Mouse (Mus musculus) limb, embryonic 15.5 days (tissue): ENCODE data around the gene Chmp2b. TPM values are rescaled to one million over a fixed set of nuclear protein-coding genes. Genes with fewer than 3 reads are reported as not detected.

Experiments used
- ATAC-seq: fragments of 200-750 bp; cut with Nextera tagmentation; 2 replicates; pipeline ENCODE4 v1.8.0; 2017; ENCODE audit warnings: low read depth, moderate TSS enrichment; ENCODE audit not compliant: insufficient number of reproducible peaks, low FRiP score, low TSS enrichment
- H3K27ac ChIP-seq: fragments of 300-500 bp; sonication (generic); 2 replicates; pipeline ENCODE4 v1.5.1; 2015; ENCODE audit warnings: moderate library complexity, mild to moderate bottlenecking, inconsistent platforms
- H3K27me3 ChIP-seq: fragments of 300-500 bp; sonication (generic); 2 replicates; pipeline ENCODE4 v1.6.1; 2015; ENCODE audit warnings: inconsistent platforms
- H3K36me3 ChIP-seq: fragments of 300-500 bp; sonication (generic); 2 replicates; pipeline ENCODE4 v1.6.1; 2015; ENCODE audit warnings: inconsistent platforms
- H3K4me1 ChIP-seq: fragments of 300-500 bp; sonication (generic); 2 replicates; pipeline ENCODE4 v1.6.1; 2015; ENCODE audit warnings: inconsistent platforms
- H3K4me2 ChIP-seq: fragments of 300-500 bp; sonication (generic); 2 replicates; pipeline ENCODE4 v1.6.1; 2015; ENCODE audit warnings: mild to moderate bottlenecking, inconsistent platforms
- H3K4me3 ChIP-seq: fragments of 300-500 bp; sonication (generic); 2 replicates; pipeline ENCODE4 v1.5.1; 2015; ENCODE audit warnings: mild to moderate bottlenecking, inconsistent platforms
- H3K9ac ChIP-seq: fragments of 300-500 bp; sonication (generic); 2 replicates; pipeline ENCODE4 v1.6.1; 2015; ENCODE audit warnings: inconsistent platforms
- H3K9me3 ChIP-seq: fragments of 300-500 bp; sonication (generic); 2 replicates; pipeline ENCODE4 v1.6.1; 2016; ENCODE audit warnings: inconsistent platforms
- WGBS: fragments of 180-500 bp; shearing (Covaris S2); methylation state at CpG from one replicate; pipeline ENCODE4 v1.1.7; 2015; 5-methylcytosine and 5-hydroxymethylcytosine counted together
- polyA plus RNA-seq: library from polyadenylated mRNA; unstranded; fragments of >200 nt; fragmentation: Nextera tagmentation; extraction: Ambion mirVana; gene quantifications from 2 replicates; pipeline ENCODE4 v1.2.1, GENCODE M21; 2015

Gene Chmp2b
- 128 and 130 TPM in 2 replicates for polyA plus RNA-seq

DNA sequence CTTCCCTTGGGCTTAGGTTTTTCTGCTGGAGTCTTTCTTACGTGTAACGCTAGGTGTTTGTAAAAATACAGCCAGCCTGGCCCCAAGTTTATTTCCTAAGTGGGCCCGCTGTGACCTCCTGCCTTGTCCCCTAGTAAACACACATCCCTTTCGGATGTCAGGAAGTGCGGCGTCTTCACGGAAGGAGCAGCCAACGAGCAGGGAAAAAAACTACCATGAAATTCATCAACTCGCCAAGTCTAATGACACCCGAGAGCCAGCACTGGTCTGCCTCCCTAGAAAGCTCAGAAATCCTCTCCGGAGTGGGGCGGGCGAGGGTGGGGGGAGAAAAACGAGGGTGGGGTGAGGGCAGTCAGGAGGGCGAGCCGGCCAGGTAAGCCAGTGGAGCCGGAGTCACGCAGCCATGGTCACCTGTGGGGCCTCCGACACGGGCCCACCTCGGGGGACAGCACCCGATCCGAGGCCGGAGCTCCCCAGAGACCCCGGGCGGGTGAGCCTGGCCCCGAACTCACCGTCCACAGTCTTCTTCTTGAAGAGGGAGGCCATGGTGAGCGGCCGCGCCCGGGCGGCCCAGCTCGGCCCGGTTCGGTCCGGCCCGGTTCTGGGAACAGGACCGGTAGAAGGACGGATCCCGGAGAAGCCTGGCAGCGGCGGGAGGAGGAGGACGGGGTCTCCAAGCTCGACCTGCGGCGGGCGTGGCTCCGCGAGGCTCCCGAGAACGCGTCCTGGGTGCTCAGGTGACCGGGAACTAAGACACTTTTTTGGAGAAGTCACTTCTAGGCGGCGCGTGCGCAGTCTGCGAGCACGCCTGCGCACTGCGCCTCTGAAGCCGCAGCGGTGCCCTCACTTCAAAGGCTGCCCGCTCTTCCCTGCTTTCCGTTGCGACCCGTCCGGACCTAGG is at the start of gene Chmp2b:
TSS of gene Chmp2b (minus strand) at position 764 of the 901 bp plus-strand sequence.
- H3K9ac ChIP-seq = peak within 1 kb of the TSS; percentile 95
- H3K27me3 ChIP-seq = no peaks in the 10 kb centered on the region
- peak within 1 kb of the TSS; percentile 98 for H3K4me3 ChIP-seq
- peak; percentile 79 for ATAC-seq
- 0% methylated on average over 64 of the region's 69 CpGs for WGBS
- H3K27ac ChIP-seq = peak within 1 kb of the TSS; percentile 80
- H3K4me2 ChIP-seq = peak within 1 kb of the TSS; percentile 67
- no peaks in the 10 kb centered on the region for H3K9me3 ChIP-seq
- H3K4me1 ChIP-seq = peaks cover 14% of the 10 kb centered on the region
- 0 out of 2 replicates have a peak, but pooled peaks cover 4% of the 10 kb centered on the region for H3K36me3 ChIP-seq

DNA sequence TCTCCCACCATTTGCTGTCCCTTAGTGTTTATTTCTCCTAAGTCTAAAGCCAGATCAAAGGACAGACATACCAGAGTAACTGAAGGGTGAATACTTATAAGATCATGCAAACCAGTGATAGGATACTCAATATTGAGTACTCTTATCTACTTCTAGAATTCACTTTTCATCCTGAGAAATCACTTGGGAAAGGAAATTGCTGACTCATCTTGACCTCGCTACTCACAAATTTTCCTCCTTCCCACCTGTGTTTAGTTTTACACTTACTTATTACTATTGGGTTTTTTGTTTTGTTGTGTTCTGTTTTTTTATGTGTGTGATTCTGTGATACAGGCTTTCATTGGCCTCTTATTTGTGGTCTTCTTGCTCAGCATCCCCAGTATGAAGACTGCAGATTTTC is 49.2 kb upstream of the Chmp2b start:
- Histone ChIP-seq H3K9ac (no peak overlapping the region), H3K4me2 (no peak overlapping the region), H3K4me1 (no peaks in the 10 kb centered on the region), H3K27ac (no peak overlapping the region), H3K9me3 (no peaks in the 10 kb centered on the region), H3K4me3 (no peak overlapping the region), H3K27me3 (no peaks in the 10 kb centered on the region), H3K36me3 (no peaks in the 10 kb centered on the region)
- no peak for ATAC-seq
- 83% methylated on average over 1 of the region's 1 CpGs for WGBS

DNA sequence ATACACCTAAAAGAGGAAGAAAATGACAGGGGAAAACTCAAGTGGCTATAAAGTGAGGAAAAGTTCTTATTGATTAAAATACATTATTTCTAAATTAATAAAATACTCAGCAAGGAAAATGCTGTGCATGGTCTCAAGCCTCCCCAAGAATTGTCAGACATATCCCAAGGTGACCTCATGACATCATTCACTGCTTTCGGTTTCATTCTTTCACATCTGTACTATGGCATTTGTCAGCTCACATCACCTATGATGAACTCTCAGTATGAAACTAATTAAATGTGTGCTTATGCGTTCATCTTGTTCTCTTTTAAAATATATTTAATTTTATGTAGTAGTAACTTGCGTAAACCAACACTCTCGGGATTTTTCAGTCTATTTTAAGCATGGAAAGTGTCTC is 38.3 kb upstream of the Chmp2b start:
- 66% methylated on average over 4 of the region's 4 CpGs for WGBS
- no peak overlapping the region for H3K9ac ChIP-seq
- H3K4me2 ChIP-seq = no peak overlapping the region
- H3K4me3 ChIP-seq = no peak overlapping the region
- H3K4me1 ChIP-seq = no peaks in the 10 kb centered on the region
- no peaks in the 10 kb centered on the region for H3K27me3 ChIP-seq
- H3K36me3 ChIP-seq = no peaks in the 10 kb centered on the region
- no peak overlapping the region for H3K27ac ChIP-seq
- no peaks in the 10 kb centered on the region for H3K9me3 ChIP-seq
- no peak for ATAC-seq

DNA sequence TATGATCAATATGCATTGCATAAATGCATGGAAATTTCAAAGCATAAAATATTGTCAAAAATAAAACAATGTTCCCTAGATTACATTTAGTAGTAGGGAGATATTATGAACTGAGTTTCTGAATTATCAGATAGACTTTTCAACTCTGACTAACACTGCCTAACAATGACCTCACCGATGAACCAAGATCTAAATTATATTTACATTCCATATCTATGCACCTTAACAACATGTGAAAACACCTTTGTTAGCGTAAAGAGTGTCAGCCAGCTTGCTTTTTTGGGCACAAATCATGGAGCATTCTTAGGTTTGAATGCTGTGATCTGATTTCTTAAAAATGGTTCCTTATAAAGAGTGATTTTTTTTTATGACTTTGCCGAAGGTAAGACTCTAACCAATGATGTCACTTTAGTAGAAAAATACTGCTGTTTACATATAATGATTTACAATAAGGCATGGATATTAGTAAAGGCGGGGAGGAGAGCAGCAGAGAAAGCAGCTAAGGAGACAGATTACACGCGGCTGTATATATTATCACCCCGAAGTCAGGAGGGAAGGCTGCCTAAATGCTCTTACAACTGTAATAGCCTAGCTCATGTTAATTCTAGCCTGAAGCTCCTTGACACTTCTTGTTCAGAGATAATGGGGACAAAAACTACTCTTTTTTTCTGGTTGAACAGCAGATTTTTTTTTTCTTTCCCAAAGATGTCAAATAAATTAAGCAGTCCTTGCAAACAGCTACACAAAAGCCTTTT is 23.8 kb upstream of the Chmp2b start:
- 53% methylated on average over 7 of the region's 7 CpGs for WGBS

DNA sequence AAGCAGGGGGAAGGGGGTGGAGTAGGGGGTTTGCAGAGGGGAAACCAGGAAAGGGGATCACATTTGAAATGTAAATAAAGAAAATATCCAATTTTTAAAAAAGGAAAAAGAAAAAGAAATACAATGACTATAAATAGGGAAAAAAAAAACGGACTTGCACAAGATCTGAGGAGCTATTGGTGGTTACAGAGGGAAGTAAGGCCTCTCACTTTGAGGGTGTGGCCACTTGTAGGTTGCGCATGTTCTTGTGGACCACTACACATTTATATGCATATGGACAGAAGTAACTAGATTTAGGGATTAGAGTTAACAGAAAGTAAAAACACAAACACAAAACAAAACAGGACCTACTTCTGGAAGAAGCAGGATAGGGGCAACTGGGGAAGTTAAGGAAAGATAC is 23.2 kb upstream of the Chmp2b start:
- Histone ChIP-seq H3K36me3 (no peaks in the 10 kb centered on the region), H3K4me1 (no peaks in the 10 kb centered on the region), H3K27ac (no peak overlapping the region), H3K9me3 (no peaks in the 10 kb centered on the region), H3K27me3 (no peaks in the 10 kb centered on the region), H3K4me2 (no peak overlapping the region), H3K9ac (no peak overlapping the region), H3K4me3 (no peak overlapping the region)
- no peak for ATAC-seq
- 83% methylated on average over 2 of the region's 2 CpGs for WGBS

More for the DNA sequence above, 23.8 kb upstream of the Chmp2b start:
- ATAC-seq = no peak
- Histone ChIP-seq H3K36me3 (no peaks in the 10 kb centered on the region), H3K4me3 (no peak overlapping the region), H3K27me3 (no peaks in the 10 kb centered on the region), H3K9ac (no peak overlapping the region), H3K9me3 (no peaks in the 10 kb centered on the region), H3K4me2 (no peak overlapping the region), H3K27ac (no peak overlapping the region), H3K4me1 (no peaks in the 10 kb centered on the region)

DNA sequence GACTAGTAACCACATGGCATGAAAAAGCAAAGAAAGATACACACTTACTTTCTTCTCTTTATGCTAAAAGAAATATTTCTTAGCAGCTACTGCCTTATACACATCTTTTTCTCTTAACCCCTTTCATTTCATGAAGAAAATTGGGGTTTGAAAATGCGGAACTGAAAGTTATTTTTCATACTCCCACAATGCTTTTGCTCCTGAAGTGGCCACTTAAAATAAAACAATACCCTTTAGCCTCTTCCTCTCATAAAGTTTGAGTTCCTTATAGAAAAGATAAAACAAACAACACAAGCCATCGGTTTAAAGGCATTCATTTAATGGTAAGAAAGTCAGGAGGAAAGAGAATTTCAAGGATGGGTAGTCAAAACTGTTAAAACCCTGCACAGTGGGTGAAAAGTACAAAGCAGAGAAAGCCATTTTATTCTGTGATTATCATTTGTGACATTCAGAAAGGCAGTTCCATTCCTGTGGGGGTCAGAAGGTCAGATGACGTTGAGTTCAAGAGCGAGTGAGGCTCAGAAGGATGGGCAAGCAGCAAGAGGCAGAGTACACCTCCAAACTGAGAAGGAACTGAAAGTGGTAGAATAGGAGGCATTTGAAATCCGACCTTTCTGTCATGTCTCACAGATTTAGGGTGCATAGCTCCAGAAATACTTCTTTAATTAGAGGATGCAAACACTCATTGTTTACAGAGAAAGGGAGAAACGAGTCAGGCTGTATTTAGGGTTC is 14.9 kb upstream of the Chmp2b start:
- ATAC-seq = no peak
- no peaks in the 10 kb centered on the region for H3K27me3 ChIP-seq
- H3K9ac ChIP-seq = no peak overlapping the region
- no peaks in the 10 kb centered on the region for H3K4me1 ChIP-seq
- H3K36me3 ChIP-seq = no peaks in the 10 kb centered on the region
- no peaks in the 10 kb centered on the region for H3K9me3 ChIP-seq
- H3K4me2 ChIP-seq = no peak overlapping the region
- H3K4me3 ChIP-seq = no peak overlapping the region
- H3K27ac ChIP-seq = no peak overlapping the region
- 69% methylated on average over 6 of the region's 6 CpGs for WGBS

DNA sequence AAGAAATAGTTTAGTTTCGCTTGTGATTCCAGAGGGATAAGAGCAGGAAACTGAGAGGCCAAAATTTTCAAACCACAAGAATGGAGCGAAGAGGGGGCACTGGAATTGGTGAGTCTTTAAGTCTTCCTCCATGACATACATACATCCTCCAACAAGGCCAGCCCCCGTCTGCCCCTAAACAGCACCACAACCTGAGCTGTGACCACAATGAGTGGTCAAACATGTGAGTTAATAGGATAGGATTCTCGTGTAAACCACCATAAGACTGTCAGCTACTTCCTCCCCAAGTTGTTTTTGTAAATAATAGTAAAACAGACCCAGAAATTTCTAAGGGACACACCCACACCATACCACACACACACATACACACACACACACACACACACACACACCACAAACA is 6.3 kb upstream of the Chmp2b start:
- WGBS = 75% methylated on average over 4 of the region's 4 CpGs
- Histone ChIP-seq H3K36me3 (no peaks in the 10 kb centered on the region), H3K4me2 (no peak overlapping the region), H3K27me3 (no peaks in the 10 kb centered on the region), H3K4me3 (no peak overlapping the region), H3K9me3 (no peaks in the 10 kb centered on the region), H3K27ac (no peak overlapping the region), H3K4me1 (no peaks in the 10 kb centered on the region), H3K9ac (no peak overlapping the region)
- no peak for ATAC-seq

DNA sequence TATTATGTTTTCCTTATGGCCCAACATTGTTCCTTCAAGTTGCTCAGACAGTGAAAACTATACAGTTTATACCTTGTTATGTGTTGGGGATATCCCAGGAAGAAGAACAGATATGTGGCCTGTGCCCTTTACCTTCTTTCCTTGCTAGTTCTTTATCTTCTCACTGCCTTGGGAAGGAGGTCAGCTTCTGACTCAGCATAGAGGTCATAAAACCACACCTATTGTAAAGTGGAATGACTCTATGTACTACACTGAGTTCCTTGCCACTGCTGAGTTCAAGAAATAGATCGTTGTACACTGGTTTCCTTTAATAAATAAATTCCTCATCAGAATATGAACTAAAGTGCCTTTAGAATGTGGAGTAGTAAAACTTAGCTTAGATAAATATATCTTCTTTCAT is 2.4 kb upstream of the Chmp2b start:
- H3K9me3 ChIP-seq = no peaks in the 10 kb centered on the region
- H3K36me3 ChIP-seq = no peaks in the 10 kb centered on the region
- H3K4me2 ChIP-seq = no peak overlapping the region
- ATAC-seq = no peak
- WGBS = 76% methylated on average over 1 of the region's 1 CpGs
- no peak overlapping the region for H3K27ac ChIP-seq
- H3K4me1 ChIP-seq = peaks cover 8% of the 10 kb centered on the region; the same call in 1 of the 2 replicates
- H3K9ac ChIP-seq = no peak overlapping the region
- H3K4me3 ChIP-seq = no peak overlapping the region
- H3K27me3 ChIP-seq = no peaks in the 10 kb centered on the region

DNA sequence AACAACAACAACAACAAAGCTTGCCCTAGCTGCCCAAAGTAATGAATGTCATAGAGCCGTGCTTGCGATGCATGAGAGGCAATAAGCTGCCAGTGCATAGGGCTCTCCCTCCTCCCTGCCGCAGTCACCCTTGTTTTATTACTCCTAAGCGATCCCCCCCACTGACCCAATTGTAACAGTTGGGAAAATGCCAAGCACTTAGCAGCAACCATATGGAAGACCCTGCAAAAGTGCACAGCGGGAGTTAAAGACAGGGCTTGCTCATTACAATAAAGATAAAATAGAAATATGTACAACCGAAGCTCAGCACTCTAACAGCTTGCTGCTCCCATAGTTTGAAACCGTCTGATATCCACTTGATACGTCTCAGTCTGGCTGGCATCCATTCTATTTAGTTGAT is 1.8 kb upstream of the Chmp2b start:
- no peak for ATAC-seq
- H3K36me3 ChIP-seq = no peaks in the 10 kb centered on the region
- H3K9me3 ChIP-seq = no peaks in the 10 kb centered on the region
- 31% methylated on average over 8 of the region's 8 CpGs for WGBS
- no peak overlapping the region for H3K4me2 ChIP-seq
- H3K4me3 ChIP-seq = no peak overlapping the region
- peaks cover 14% of the 10 kb centered on the region for H3K4me1 ChIP-seq
- H3K9ac ChIP-seq = no peak overlapping the region
- H3K27me3 ChIP-seq = no peaks in the 10 kb centered on the region
- no peak overlapping the region for H3K27ac ChIP-seq

DNA sequence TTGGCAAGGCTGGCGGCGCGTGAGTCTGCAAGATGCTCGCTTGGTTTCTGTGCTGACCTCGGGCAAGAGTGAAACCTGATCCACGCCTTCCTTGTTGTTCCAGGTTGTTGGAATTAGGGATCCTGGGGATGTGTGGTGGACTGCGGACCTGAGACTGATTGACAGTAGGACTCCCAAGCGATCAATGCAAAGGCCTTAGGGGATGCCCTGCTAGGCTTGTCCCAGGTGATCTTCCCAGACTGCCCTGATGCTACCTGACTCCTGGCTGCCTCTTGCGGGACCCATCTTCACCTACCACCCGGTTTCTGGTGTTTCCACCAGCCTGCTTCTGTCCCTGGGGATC is 309 bp upstream of the Chmp2b start:
- ATAC-seq = 0 out of 2 replicates have a peak, but pooled peaks have one; percentile 37
- Histone ChIP-seq H3K27ac (no peak overlapping the region), H3K9me3 (no peaks in the 10 kb centered on the region), H3K4me3 (peak overlapping the region; percentile 98), H3K27me3 (no peaks in the 10 kb centered on the region), H3K9ac (peak overlapping the region; percentile 95), H3K4me2 (peak overlapping the region; percentile 67), H3K36me3 (0 out of 2 replicates have a peak, but pooled peaks cover 4% of the 10 kb centered on the region), H3K4me1 (peaks cover 14% of the 10 kb centered on the region)
- WGBS = under 1% methylated on average over 10 of the region's 10 CpGs

DNA sequence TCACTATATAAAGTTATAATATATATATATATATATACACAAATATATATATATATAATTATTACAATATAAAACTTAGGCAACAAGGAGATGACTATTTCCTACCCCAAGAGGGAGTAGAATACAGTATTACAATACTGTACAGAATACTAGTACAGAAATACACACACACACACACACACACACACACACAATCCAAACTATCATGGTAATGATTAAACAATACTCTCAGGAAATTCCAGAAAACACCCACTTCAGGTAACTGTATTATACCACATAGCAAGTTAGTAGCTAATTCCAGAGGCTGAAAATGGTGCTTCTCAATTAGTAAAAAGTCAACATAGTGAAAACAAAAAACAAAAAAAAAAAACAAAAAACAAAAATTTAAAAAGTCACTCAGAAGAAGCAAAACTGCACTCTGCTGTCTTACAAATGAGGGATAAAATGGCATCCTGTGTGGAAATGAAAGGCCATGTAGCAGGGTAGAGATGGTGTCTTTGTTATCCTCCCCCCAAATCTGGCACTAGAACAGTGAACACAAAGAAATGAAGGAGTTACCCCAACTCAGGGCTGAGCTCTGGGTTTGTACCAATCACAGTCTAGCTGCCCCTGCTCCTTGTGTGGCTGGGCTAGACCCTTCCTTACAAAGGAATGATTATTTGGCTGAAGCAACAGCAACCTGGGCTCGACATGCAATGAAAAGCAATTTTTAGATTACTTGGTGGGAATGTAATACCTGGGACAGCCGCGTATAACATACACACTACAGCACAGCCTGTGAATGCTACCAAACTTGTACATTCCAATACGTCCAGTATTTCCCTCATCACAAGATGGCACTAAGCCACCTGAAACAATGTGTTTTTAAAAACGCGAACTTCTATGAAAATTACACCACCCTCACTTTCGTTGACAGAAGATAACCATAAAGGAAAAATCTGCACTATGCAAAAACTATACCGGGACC is 1.2 kb downstream of the Chmp2b start:
- Histone ChIP-seq H3K9me3 (no peaks in the 10 kb centered on the region), H3K27me3 (no peaks in the 10 kb centered on the region), H3K36me3 (0 out of 2 replicates have a peak, but pooled peaks cover 4% of the 10 kb centered on the region), H3K9ac (peak overlapping the region; percentile 95), H3K4me2 (peak overlapping the region; percentile 67), H3K27ac (peak overlapping the region; percentile 80; the same call in 1 of the 2 replicates), H3K4me1 (peaks cover 14% of the 10 kb centered on the region), H3K4me3 (peak overlapping the region; percentile 98)
- WGBS = 3% methylated on average over 8 of the region's 8 CpGs
- no peak for ATAC-seq
